Mouse (Mus musculus) olfactory bulb, adult 2 months (tissue): ENCODE measurements at regions not wholly inside any gene's neighbourhood (a gene's known extent, or its start where the extent isn't known, plus 50 kb on each side); places are given as distances from the start of the nearest gene placed in this dataset.

ENCODE experiments used
- CTCF ChIP-seq: fragments of 200-500 bp; IDR thresholded peaks from 2 replicates; pipeline ENCODE4 v1.5.1; 2012; ENCODE audit warnings: low read depth, mild to moderate bottlenecking, low read length, moderate library complexity; ENCODE audit not compliant: insufficient read depth
- POLR2A ChIP-seq: fragments of 200-500 bp; IDR thresholded peaks from 2 replicates; pipeline ENCODE4 v1.6.1; 2012; ENCODE audit warnings: mild to moderate bottlenecking, low read depth, low read length, moderate library complexity; ENCODE audit not compliant: insufficient read depth

GRCm38 (mm10) chr2:128436378-128436777 is 154.6 kb upstream of the Spdye4c start:
- TF ChIP-seq POLR2A: no peak
- no peak for TF ChIP-seq CTCF
